Mouse (Mus musculus): ENCODE measurements around the gene Tigd3. TPM values are rescaled to one million over a fixed set of nuclear protein-coding genes. Genes with fewer than 3 reads are reported as not detected.

The Tigd3 gene
- total RNA-seq, 2 experiments from 2014 or later, result 0.10 to 0.20 TPM

DNA sequence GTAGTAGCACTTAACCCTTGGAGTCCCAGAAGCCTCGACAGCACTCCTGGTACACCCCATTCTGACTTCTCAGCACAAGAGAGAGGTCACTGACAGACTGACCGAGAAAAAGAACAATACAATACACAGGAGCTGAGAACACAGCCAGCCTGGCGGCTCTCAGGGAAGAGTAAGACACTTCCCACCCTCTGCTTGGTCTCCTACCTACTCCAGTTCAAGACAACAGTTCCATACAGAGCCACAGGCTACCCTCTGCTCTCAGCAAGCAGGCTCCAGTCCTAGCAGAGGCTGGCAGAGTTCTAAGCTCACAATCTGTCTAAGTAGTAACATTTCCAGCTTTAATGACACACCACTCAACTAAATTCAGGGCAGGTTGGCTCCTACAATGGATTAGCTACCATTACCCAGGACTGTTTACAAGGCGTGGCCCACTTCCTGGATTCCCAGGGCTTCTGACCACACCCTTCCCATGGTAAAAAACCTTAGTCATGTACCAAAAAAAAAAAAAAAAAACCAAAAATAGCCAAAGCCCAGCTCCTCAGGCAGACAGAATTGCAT is 52.5 kb downstream of the Tigd3 start:
- intact Hi-C loops (cut with DNase I), result no loop called here
- H3K4me3 ChIP-seq, result peak overlapping the region; percentile 94
- no peak for TF ChIP-seq CTCF (IDR thresholded peaks at IDR 0.05)
- DNase-seq, result peak; percentile 74
- H3K27ac ChIP-seq, result peak overlapping the region; percentile 98

Other genes with a start within 250 kb of the Tigd3 start
- 10 to 100 TPM in 1 of 2 experiments, 1 to 10 TPM in 1; 10.0 to 11.0 TPM for gene Sipa1, start 230.4 kb downstream of the Tigd3 start, total RNA-seq (2021)
- 10 to 100 TPM in 1 of 2 experiments, 1 to 10 TPM in 1; 8.7 to 11.8 TPM for gene Map3k11, start 205.4 kb downstream of the Tigd3 start, total RNA-seq (2021)
- gene Pcnx3, start 205.2 kb downstream of the Tigd3 start, total RNA-seq (2021), result 10 to 100 TPM; 12.6 to 14.0 TPM
- not detected for gene Kcnk7, start 189.8 kb downstream of the Tigd3 start, total RNA-seq (2021)
- 100 to 1,000 TPM; 218 to 220 TPM for gene Ehbp1l1, start 167.8 kb downstream of the Tigd3 start, total RNA-seq (2021)
- gene Fam89b, start 164.5 kb downstream of the Tigd3 start, total RNA-seq (2021), result 10 to 100 TPM; 22.2 to 22.6 TPM
- 10 to 100 TPM; 32.4 to 44.6 TPM for gene Ltbp3, start 153.2 kb downstream of the Tigd3 start, total RNA-seq (2021)
- gene Scyl1, start 122.7 kb downstream of the Tigd3 start, total RNA-seq (2021), result 10 to 100 TPM; 71.2 to 78.6 TPM
- 1 to 10 TPM; 3.4 to 4.0 TPM for gene Frmd8, start 18.9 kb downstream of the Tigd3 start, total RNA-seq (2021)
- gene Slc25a45, start 16.3 kb downstream of the Tigd3 start, total RNA-seq (2021), result under 1 TPM; 0.79 to 0.84 TPM
- gene Dpf2, start 18.9 kb upstream of the Tigd3 start, total RNA-seq (2021), result 10 to 100 TPM; 87.8 to 88.4 TPM
- 10 to 100 TPM in 1 of 2 experiments, 1 to 10 TPM in 1; 8.2 to 14.3 TPM for gene Cdc42ep2, start 30.7 kb upstream of the Tigd3 start, total RNA-seq (2021)
- 1 to 10 TPM; 8.9 to 9.2 TPM for gene Pola2, start 70.1 kb upstream of the Tigd3 start, total RNA-seq (2021)
- not detected for gene Slc22a20, start 92.0 kb upstream of the Tigd3 start, total RNA-seq (2021)
- gene Capn1, start 121.7 kb upstream of the Tigd3 start, total RNA-seq (2021), result 10 to 100 TPM; 87.0 to 93.7 TPM
- 10 to 100 TPM; 17.1 to 20.6 TPM for gene Syvn1, start 152.4 kb upstream of the Tigd3 start, total RNA-seq (2021)
- 10 to 100 TPM; 24.6 to 30.9 TPM for gene Mrpl49, start 163.6 kb upstream of the Tigd3 start, total RNA-seq (2021)
- gene Fau, start 163.7 kb upstream of the Tigd3 start, total RNA-seq (2021), result 100 to 1,000 TPM; 410 to 473 TPM
- 1 to 10 TPM; 8.3 to 8.5 TPM for gene Znhit2, start 167.0 kb upstream of the Tigd3 start, total RNA-seq (2021)
- 1 to 10 TPM; 4.6 TPM for gene Tm7sf2, start 174.2 kb upstream of the Tigd3 start, total RNA-seq (2021)
- 10 to 100 TPM; 20.6 to 23.9 TPM for gene Vps51, start 183.1 kb upstream of the Tigd3 start, total RNA-seq (2021)
- not detected for gene Tmem262, start 185.9 kb upstream of the Tigd3 start, total RNA-seq (2021)
- gene Gm28374, start 188.1 kb upstream of the Tigd3 start, total RNA-seq (2021), result not detected
- 10 to 100 TPM; 11.2 to 13.1 TPM for gene Zfpl1, start 190.8 kb upstream of the Tigd3 start, total RNA-seq (2021)
- not detected for gene Cdca5, start 190.8 kb upstream of the Tigd3 start, total RNA-seq (2021)
- not detected for gene AC131692.1, start 200.3 kb upstream of the Tigd3 start, total RNA-seq (2021)
- gene Naaladl1, start 211.6 kb upstream of the Tigd3 start, total RNA-seq (2021), result not detected
- gene Sac3d1, start 224.5 kb upstream of the Tigd3 start, total RNA-seq (2021), result 1 to 10 TPM; 9.2 to 9.3 TPM
- 10 to 100 TPM in 1 of 2 experiments, 1 to 10 TPM in 1; 9.0 to 10.0 TPM for gene Snx15, start 234.2 kb upstream of the Tigd3 start, total RNA-seq (2021)
- gene Batf2, start 246.8 kb upstream of the Tigd3 start, total RNA-seq (2021), result under 1 TPM; 0.23 to 0.75 TPM
- gene Arl2, start 247.4 kb upstream of the Tigd3 start, total RNA-seq (2021), result 10 to 100 TPM; 57.5 to 70.8 TPM